Comparison of ENCODE assay signal across 8 mouse cellular contexts in the genomic region with DNA sequence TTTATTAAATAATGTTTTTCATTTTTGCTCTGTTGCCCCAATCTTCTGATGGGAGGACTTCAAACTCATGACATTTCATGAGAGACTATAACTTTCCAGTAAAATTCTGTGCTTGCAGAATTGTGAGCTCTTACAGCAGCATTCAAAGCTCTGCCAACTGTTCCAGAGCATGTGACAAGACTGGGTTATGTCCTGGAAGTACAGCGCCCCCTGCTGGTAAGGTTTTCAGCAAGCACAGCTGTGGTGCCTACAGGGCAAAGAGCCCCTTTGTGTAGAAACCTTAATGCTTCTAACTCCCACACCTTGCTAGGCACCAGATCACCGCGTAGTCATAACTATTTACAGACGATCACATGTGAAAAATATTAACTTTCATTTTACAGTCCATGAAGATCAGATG.
DNase-seq lines count a peak whose midpoint lies in the region; ATAC-seq and TF ChIP-seq lines count a peak whose summit lies in the region.

No protein-coding gene starts in this region.

- 0 out of 2 replicates have a peak, but pooled peaks have one; percentile 60 for ATAC-seq in heart, embryonic 16.5 days (replicated peaks; ENCODE audit: extremely low read depth, insufficient read depth, low FRiP score)
- ATAC-seq in liver, embryonic 14.5 days (ENCODE audit: insufficient read depth): no peak

- DNase-seq in A20 (ENCODE audit: low read depth, low spot score): peak; percentile 71
- peak; percentile 32 to 64 for DNase-seq in adrenal gland, postnatal 4 days (ENCODE audit: low spot score in 2 of 2)
- peak; percentile 3 for DNase-seq in fat pad, adult 2 months (ENCODE audit: extremely low read depth, low read depth, low spot score)
- DNase-seq in kidney, postnatal 25 days: peak; percentile 79 to 91
- DNase-seq in liver, embryonic 14.5 days (ENCODE audit: low read depth in 3 of 3, low spot score in 3 of 3): peak; percentile 22 to 45 (median 43)
- DNase-seq in ovary, postnatal 14 days (ENCODE audit: low spot score): peak; percentile 58
- peak; percentile 39 for DNase-seq in thymus, postnatal 0 days (ENCODE audit: low spot score)

- 33% methylated on average over 4 of the region's 4 CpGs for WGBS in heart, embryonic 16.5 days
- 22% methylated on average over 4 of the region's 4 CpGs for WGBS in liver, embryonic 14.5 days (ENCODE audit: insufficient replicate concordance)

- H3K9me3 ChIP-seq in heart, embryonic 16.5 days (replicated peaks; ENCODE audit: control insufficient read depth, low read length): no peaks in the 10 kb centered on the region
- H3K9me3 ChIP-seq in liver, embryonic 14.5 days (ENCODE audit: control insufficient read depth, low read length): no peaks in the 10 kb centered on the region

- no peak for TF ChIP-seq EP300 in liver, embryonic 14.5 days (IDR thresholded peaks at IDR 0.05; ENCODE audit: low read depth)

- no peak overlapping the region for H3K9ac ChIP-seq in heart, embryonic 16.5 days (ENCODE audit: low read length)
- H3K9ac ChIP-seq in liver, embryonic 14.5 days (replicated peaks): no peak overlapping the region

- H3K4me3 ChIP-seq in heart, embryonic 16.5 days (ENCODE audit: low read length): no peak overlapping the region
- no peak overlapping the region for H3K4me3 ChIP-seq in liver, embryonic 14.5 days (ENCODE audit: insufficient read depth in 1 of 2, low read depth in 2 of 2, low read length in 2 of 2)

- H3K27me3 ChIP-seq in heart, embryonic 16.5 days (ENCODE audit: control insufficient read depth, insufficient read depth, low read length): no peaks in the 10 kb centered on the region
- H3K27me3 ChIP-seq in liver, embryonic 14.5 days (ENCODE audit: control insufficient read depth, insufficient read depth, low read length): no peaks in the 10 kb centered on the region

- no peaks in the 10 kb centered on the region for H3K4me1 ChIP-seq in heart, embryonic 16.5 days (ENCODE audit: control insufficient read depth, insufficient read depth, low read length)
- no peaks in the 10 kb centered on the region for H3K4me1 ChIP-seq in liver, embryonic 14.5 days (replicated peaks; ENCODE audit: control insufficient read depth in 2 of 2, insufficient read depth in 2 of 2, low read length in 1 of 2)

- no peak overlapping the region for H3K4me2 ChIP-seq in heart, embryonic 16.5 days (ENCODE audit: low read depth, low read length)
- H3K4me2 ChIP-seq in liver, embryonic 14.5 days (ENCODE audit: low read depth): no peak overlapping the region

- no peak overlapping the region for H3K27ac ChIP-seq in heart, embryonic 16.5 days (ENCODE audit: low read length)
- no peak overlapping the region for H3K27ac ChIP-seq in liver, embryonic 14.5 days

- no peaks in the 10 kb centered on the region for H3K36me3 ChIP-seq in heart, embryonic 16.5 days (ENCODE audit: control insufficient read depth, insufficient read depth)
- no peaks in the 10 kb centered on the region for H3K36me3 ChIP-seq in liver, embryonic 14.5 days (replicated peaks; ENCODE audit: control insufficient read depth, insufficient read depth, low read depth)

- peak; percentile 87 for TF ChIP-seq CTCF in liver, embryonic 14.5 days (IDR thresholded peaks at IDR 0.05; ENCODE audit: low read depth)

Comparison
In these comparisons a context has a peak if more than half of its experiments do, and no peak if none do; other contexts are left out.
1. DNase-seq: peak in every context shown above with its lines; median percentile 85 in kidney, postnatal 25 days; 71 in A20; 58 in ovary, postnatal 14 days; 48 in adrenal gland, postnatal 4 days; 43 in liver, embryonic 14.5 days; 39 in thymus, postnatal 0 days; 3 in fat pad, adult 2 months.